Mouse (Mus musculus) heart, adult 2 months (tissue): ENCODE measurements around the gene Angptl2. TPM values are rescaled to one million over a fixed set of nuclear protein-coding genes. Genes with fewer than 3 reads are reported as not detected.

Source experiments
- DNase-seq, 2 experiments: peaks; one replicate each; pipeline ENCODE4 v3.0.0; 2021
- H3K27ac ChIP-seq: fragments of 200-600 bp; 2 replicates; pipeline ENCODE4 v1.8.1; 2022
- H3K27me3 ChIP-seq: fragments of 200-500 bp; 2 replicates; pipeline ENCODE4 v1.6.1; 2012; ENCODE audit warnings: mild to moderate bottlenecking, low read length, inconsistent platforms, mixed read lengths; ENCODE audit not compliant: control insufficient read depth, insufficient read depth
- H3K36me3 ChIP-seq: fragments of 200-500 bp; 2 replicates; pipeline ENCODE4 v1.6.1; 2012; ENCODE audit warnings: low read length, inconsistent platforms; ENCODE audit not compliant: control insufficient read depth, insufficient read depth
- H3K4me1 ChIP-seq: fragments of 200-500 bp; 2 replicates; pipeline ENCODE4 v1.6.1; 2011; ENCODE audit warnings: low read length; ENCODE audit not compliant: control insufficient read depth, insufficient read depth
- H3K4me3 ChIP-seq: fragments of 200-600 bp; 2 replicates; pipeline ENCODE4 v1.8.1; 2022
- H3K79me2 ChIP-seq: fragments of 200-500 bp; replicated peaks from 2 replicates; pipeline ENCODE4 v1.6.1; 2012; ENCODE audit warnings: mild to moderate bottlenecking, inconsistent platforms, low read length, moderate library complexity, mixed read lengths; ENCODE audit not compliant: control insufficient read depth, insufficient read depth
- H3K9ac ChIP-seq: fragments of 200-500 bp; 2 replicates; pipeline ENCODE4 v1.6.1; 2012; ENCODE audit warnings: low read depth, mild to moderate bottlenecking, control low read depth, inconsistent platforms, low read length, mixed read lengths
- CTCF ChIP-seq: fragments of 200-600 bp; IDR thresholded peaks from 2 replicates; pipeline ENCODE4 v1.8.1; 2022; ENCODE audit warnings: antibody characterized with exemption, mild to moderate bottlenecking, moderate library complexity
- EP300 ChIP-seq: fragments of 200-500 bp; IDR thresholded peaks from 2 replicates; pipeline ENCODE4 v1.6.1; 2011; ENCODE audit warnings: low read depth, low read length, control low read depth; ENCODE audit not compliant: insufficient read depth
- POLR2A ChIP-seq: fragments of 200-500 bp; IDR thresholded peaks from 2 replicates; pipeline ENCODE4 v1.6.1; 2011; ENCODE audit warnings: mild to moderate bottlenecking, low read depth, low read length, control low read depth; ENCODE audit not compliant: insufficient read depth
- WGBS: fragments of 180-500 bp; shearing (Covaris S2); methylation state at CpG from one replicate; pipeline ENCODE4 v1.1.7; 2018; 5-methylcytosine and 5-hydroxymethylcytosine counted together
- intact Hi-C: fragments of 180-260 bp; cut with DNase I; formaldehyde crosslinking; loops from one replicate; pipeline ENCODE4 v1.15.1; 2025
- polyA plus RNA-seq: library from polyadenylated mRNA; depleted of rRNA; stranded (reverse); fragments of >200 nt; gene quantifications from 2 replicates; pipeline ENCODE4 v1.2.3, GENCODE M21; 2012
- total RNA-seq, 2 experiments: library from RNA; stranded (reverse); gene quantifications; 2 replicates each; pipeline ENCODE4 v1.2.3; 2021

The Angptl2 gene
- total and polyA plus RNA-seq, 3 experiments, result 45.3 to 91.4 (median 46.2) TPM

GRCm38 (mm10) chr2:33249922-33250633 is 34.2 kb downstream of the Angptl2 start:
- Histone ChIP-seq H3K4me1 (peaks cover 16% of the 10 kb centered on the region), H3K36me3 (peaks cover 2% of the 10 kb centered on the region), H3K27ac (no peak overlapping the region; the same call in 1 of the 2 replicates), H3K9ac (no peak overlapping the region), H3K27me3 (no peaks in the 10 kb centered on the region), H3K79me2 (no peaks in the 10 kb centered on the region), H3K4me3 (no peak overlapping the region)
- WGBS, result 46% methylated on average over 3 of the region's 3 CpGs
- TF ChIP-seq POLR2A (no peak), CTCF (no peak), EP300 (no peak)
- DNase-seq, result peak in 1 of 2 experiments; percentile 23
- intact Hi-C loops, result no loop called here

DNA sequence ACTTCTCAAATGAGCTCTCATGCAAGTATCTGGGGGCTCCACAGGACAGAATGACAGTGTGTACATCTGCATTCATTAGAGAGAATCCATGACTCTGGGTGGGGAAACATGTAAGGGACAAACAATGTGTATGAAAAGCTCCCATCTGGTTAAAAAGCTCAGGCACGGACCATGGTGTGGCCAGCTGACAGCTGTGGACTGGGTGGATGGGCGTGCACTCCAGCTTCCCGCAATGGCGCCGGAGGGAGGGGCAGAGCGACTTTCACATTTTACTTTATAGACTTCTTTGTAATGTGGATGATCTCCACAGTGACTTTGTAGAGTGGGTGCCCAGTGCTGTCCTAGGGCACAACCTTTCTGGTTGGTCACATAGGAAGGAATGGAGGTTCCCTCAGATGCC is 36.9 kb downstream of the Angptl2 start:
- intact Hi-C loops, result no loop called here
- no peaks in the 10 kb centered on the region for H3K79me2 ChIP-seq
- DNase-seq, result no peak

GRCm38 (mm10) chr2:33253572-33254190 is 37.8 kb downstream of the Angptl2 start:
- no peak for TF ChIP-seq CTCF
- TF ChIP-seq EP300, result 0 out of 2 replicates have a peak, but pooled peaks have one; percentile 13
- peaks cover 2% of the 10 kb centered on the region for H3K36me3 ChIP-seq
- DNase-seq, result peak in 1 of 2 experiments; percentile 45
- WGBS, result 41% methylated on average over 4 of the region's 4 CpGs
- peaks cover 20% of the 10 kb centered on the region for H3K4me1 ChIP-seq
- no peaks in the 10 kb centered on the region for H3K27me3 ChIP-seq
- peak overlapping the region; percentile 20; the same call in 1 of the 2 replicates for H3K9ac ChIP-seq
- H3K79me2 ChIP-seq, result no peaks in the 10 kb centered on the region
- H3K4me3 ChIP-seq, result no peak overlapping the region
- intact Hi-C loops, result no loop called here
- H3K27ac ChIP-seq, result peak overlapping the region; percentile 66

More for the DNA sequence above, 36.9 kb downstream of the Angptl2 start:
- Histone ChIP-seq H3K9ac (no peak overlapping the region), H3K27ac (peak overlapping the region; percentile 26), H3K27me3 (no peaks in the 10 kb centered on the region), H3K36me3 (peaks cover 2% of the 10 kb centered on the region), H3K4me1 (peaks cover 20% of the 10 kb centered on the region), H3K4me3 (no peak overlapping the region)
- TF ChIP-seq EP300, result no peak
- no peak for TF ChIP-seq POLR2A
- no peak for TF ChIP-seq CTCF
- 76% methylated on average over 6 of the region's 6 CpGs for WGBS

DNA sequence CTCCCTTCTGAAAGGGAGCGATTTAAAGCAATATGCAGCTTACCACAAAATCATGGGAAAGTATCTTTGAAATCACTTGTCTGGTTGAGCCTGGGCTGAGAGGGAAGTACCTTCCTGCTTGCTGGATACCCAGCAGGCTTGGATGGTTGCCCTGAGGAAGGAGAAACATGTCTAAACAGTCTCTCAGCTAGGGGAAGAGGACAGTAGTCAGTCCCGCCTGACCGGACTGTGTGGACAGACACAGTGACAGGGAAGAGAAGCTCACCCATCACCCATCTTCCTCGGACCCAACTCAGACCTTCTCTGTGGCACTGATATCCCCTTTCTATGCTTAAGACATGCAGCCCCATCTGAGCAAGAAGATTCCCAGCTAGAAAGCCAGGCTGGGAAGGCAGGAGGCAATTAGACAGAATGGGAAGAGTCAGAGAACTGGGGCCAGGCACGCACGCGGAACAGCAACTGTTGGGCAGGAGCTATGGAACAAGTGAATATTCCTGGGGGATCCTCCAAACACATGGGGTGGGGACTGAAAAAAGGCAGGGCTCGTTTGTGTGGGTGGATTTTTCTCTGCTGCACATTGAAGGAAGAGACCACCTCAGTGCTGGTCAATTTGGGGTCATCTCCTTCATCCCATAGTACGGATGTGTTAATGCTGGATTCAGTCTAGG is 38.6 kb downstream of the Angptl2 start:
- intact Hi-C loops, result no loop called here
- peaks cover 2% of the 10 kb centered on the region for H3K36me3 ChIP-seq
- H3K4me1 ChIP-seq, result peaks cover 20% of the 10 kb centered on the region
- WGBS, result 60% methylated on average over 9 of the region's 9 CpGs
- H3K9ac ChIP-seq, result 0 out of 2 replicates have a peak overlapping the region, but pooled peaks have one; percentile 49
- H3K79me2 ChIP-seq, result no peaks in the 10 kb centered on the region
- H3K27ac ChIP-seq, result peak overlapping the region; percentile 66
- no peaks in the 10 kb centered on the region for H3K27me3 ChIP-seq
- DNase-seq, result no peak
- no peak overlapping the region for H3K4me3 ChIP-seq
- TF ChIP-seq EP300 (no peak), CTCF (no peak), POLR2A (no peak)

GRCm38 (mm10) chr2:33256769-33257537 is 41.1 kb downstream of the Angptl2 start:
- no peak for DNase-seq
- intact Hi-C loops, result no loop called here

More at GRCm38 (mm10) chr2:33256769-33257537, 41.1 kb downstream of the Angptl2 start:
- H3K4me1 ChIP-seq, result peaks cover 20% of the 10 kb centered on the region
- 33% methylated on average over 3 of the region's 3 CpGs for WGBS
- no peaks in the 10 kb centered on the region for H3K27me3 ChIP-seq
- H3K27ac ChIP-seq, result peak overlapping the region; percentile 18; the same call in 1 of the 2 replicates
- H3K9ac ChIP-seq, result no peak overlapping the region
- no peaks in the 10 kb centered on the region for H3K79me2 ChIP-seq
- TF ChIP-seq POLR2A, result no peak
- no peak for TF ChIP-seq EP300
- TF ChIP-seq CTCF, result no peak
- H3K4me3 ChIP-seq, result no peak overlapping the region
- H3K36me3 ChIP-seq, result peaks cover 2% of the 10 kb centered on the region
